Mouse (Mus musculus) central nervous system, embryonic 18 days (tissue): ENCODE results near the gene Mcl1. TPM values are rescaled to one million over a fixed set of nuclear protein-coding genes. Genes with fewer than 3 reads are reported as not detected.

Source experiments
- polyA plus RNA-seq: library from polyadenylated mRNA; depleted of rRNA; stranded (reverse); fragments of >200 nt; gene quantifications from 2 replicates; pipeline ENCODE4 v1.2.3, GENCODE M21; 2012; rRNA removed

The Mcl1 gene
- polyA plus RNA-seq = 62.9 and 66.1 TPM in 2 replicates

GRCm38 (mm10) chr3:95658236-95658867 lies at the start of gene Mcl1:
Gene Mcl1 (plus strand): TSS chr3:95658788.

GRCm38 (mm10) chr3:95624628-95625503 lies 33.7 kb upstream of the Mcl1 start, which contains the start of gene Ensa:
Gene Ensa (plus strand): TSS chr3:95624993.

GRCm38 (mm10) chr3:95687524-95688421 lies 29.2 kb downstream of the Mcl1 start, which contains the start of gene Adamtsl4:
Gene Adamtsl4 (minus strand): TSS chr3:95687917.

Other genes with a start within 250 kb of the Mcl1 start
- 29.1 and 33.1 TPM in 2 replicates for gene Arnt, start 224.4 kb upstream of the Mcl1 start, polyA plus RNA-seq
- 5.9 and 35.0 TPM in 2 replicates for gene Ctsk, start 159.5 kb upstream of the Mcl1 start, polyA plus RNA-seq
- gene Ctss, start 132.0 kb upstream of the Mcl1 start, polyA plus RNA-seq = 8.8 and 9.2 TPM in 2 replicates
- not detected in 2 replicates for gene Hormad1, start 99.1 kb upstream of the Mcl1 start, polyA plus RNA-seq
- 19.3 and 20.7 TPM in 2 replicates for gene Golph3l, start 69.9 kb upstream of the Mcl1 start, polyA plus RNA-seq
- gene Ensa, start 33.8 kb upstream of the Mcl1 start, polyA plus RNA-seq = 47.0 and 50.6 TPM in 2 replicates
- gene Adamtsl4, start 29.1 kb downstream of the Mcl1 start, polyA plus RNA-seq = 0.76 and 2.1 TPM in 2 replicates
- gene Ecm1, start 80.8 kb downstream of the Mcl1 start, polyA plus RNA-seq = 13.4 and 56.2 TPM in 2 replicates
- gene Tars2, start 101.4 kb downstream of the Mcl1 start, polyA plus RNA-seq = 39.4 and 42.8 TPM in 2 replicates
- gene Rprd2, start 160.1 kb downstream of the Mcl1 start, polyA plus RNA-seq = 21.7 TPM in 2 replicates
- 36.0 and 36.2 TPM in 2 replicates for gene Prpf3, start 197.1 kb downstream of the Mcl1 start, polyA plus RNA-seq
- 190 and 193 TPM in 2 replicates for gene Mrps21, start 212.7 kb downstream of the Mcl1 start, polyA plus RNA-seq
- 4.1 and 5.3 TPM in 2 replicates for gene Ciart, start 223.5 kb downstream of the Mcl1 start, polyA plus RNA-seq
- gene BC028528, start 233.2 kb downstream of the Mcl1 start, polyA plus RNA-seq = 13.9 and 15.2 TPM in 2 replicates
- 96.5 and 101 TPM in 2 replicates for gene Aph1a, start 235.2 kb downstream of the Mcl1 start, polyA plus RNA-seq
- 4.0 and 5.7 TPM in 2 replicates for gene Car14, start 245.9 kb downstream of the Mcl1 start, polyA plus RNA-seq